Mouse (Mus musculus): ENCODE results near the gene Zfp106.

GRCm38 (mm10) chr2:120460216-120460615 lies 103.4 kb downstream of the Zfp106 start:
- TF ChIP-seq CTCF (IDR thresholded peaks at IDR 0.05; ENCODE audit: low read depth, low read length) (no peak), POLR2A (IDR thresholded peaks at IDR 0.05; ENCODE audit: borderline replicate concordance, low read depth, low read length) (no peak)
